Mouse (Mus musculus) small intestine, adult 2 months (tissue): ENCODE measurements around the gene Pdcd6.

ENCODE experiments used
- CTCF ChIP-seq: fragments of 200-500 bp; IDR thresholded peaks from 2 replicates; pipeline ENCODE4 v1.5.1; 2012; ENCODE audit warnings: low read depth, mild to moderate bottlenecking, control low read depth, inconsistent platforms, low read length, moderate library complexity, mixed read lengths; ENCODE audit not compliant: insufficient replicate concordance, insufficient read length; ENCODE audit errors: extremely low read depth
- POLR2A ChIP-seq: fragments of 200-500 bp; IDR thresholded peaks from 2 replicates; pipeline ENCODE4 v1.6.1; 2012; ENCODE audit warnings: low read depth, mild to moderate bottlenecking, control low read depth, inconsistent platforms, low read length, moderate library complexity

GRCm38 (mm10) chr13:74275726-74276125 lies 41.7 kb downstream of the Pdcd6 start:
- no peak for TF ChIP-seq POLR2A
- TF ChIP-seq CTCF = no peak
